Mouse (Mus musculus) hindbrain, embryonic 15.5 days (tissue): ENCODE measurements around the gene Clint1. TPM values are rescaled to one million over a fixed set of nuclear protein-coding genes. Genes with fewer than 3 reads are reported as not detected.
A peak's percentile ranks its signal among the peaks of the same experiment; 100 is the strongest.

Experiments
- ATAC-seq: fragments of 200-750 bp; cut with Nextera tagmentation; 2 replicates; pipeline ENCODE4 v1.8.0; 2017; ENCODE audit warnings: low read depth, moderate number of reproducible peaks, moderate TSS enrichment; ENCODE audit not compliant: low FRiP score
- H3K27ac ChIP-seq: fragments of 300-500 bp; sonication (generic); replicated peaks from 2 replicates; pipeline ENCODE4 v1.5.1; 2015; ENCODE audit warnings: mild to moderate bottlenecking, inconsistent platforms
- H3K27me3 ChIP-seq: fragments of 300-500 bp; sonication (generic); 2 replicates; pipeline ENCODE4 v1.6.1; 2015; ENCODE audit warnings: control low read depth, inconsistent platforms
- H3K36me3 ChIP-seq: fragments of 300-500 bp; sonication (generic); 2 replicates; pipeline ENCODE4 v1.6.1; 2015; ENCODE audit warnings: control low read depth, inconsistent platforms
- H3K4me1 ChIP-seq: fragments of 300-500 bp; sonication (generic); replicated peaks from 2 replicates; pipeline ENCODE4 v1.6.1; 2015; ENCODE audit warnings: control low read depth, inconsistent platforms
- H3K4me2 ChIP-seq: fragments of 300-500 bp; sonication (generic); 2 replicates; pipeline ENCODE4 v1.6.1; 2015; ENCODE audit warnings: moderate library complexity, mild to moderate bottlenecking, inconsistent platforms
- H3K4me3 ChIP-seq: fragments of 300-500 bp; sonication (generic); 2 replicates; pipeline ENCODE4 v1.5.1; 2015; ENCODE audit warnings: mild to moderate bottlenecking, inconsistent platforms
- H3K9ac ChIP-seq: fragments of 300-500 bp; sonication (generic); 2 replicates; pipeline ENCODE4 v1.6.1; 2015; ENCODE audit warnings: inconsistent platforms
- H3K9me3 ChIP-seq: fragments of 300-500 bp; sonication (generic); 2 replicates; pipeline ENCODE4 v1.6.1; 2016; ENCODE audit warnings: control low read depth, inconsistent platforms
- WGBS: fragments of 180-500 bp; shearing (Covaris S2); methylation state at CpG from one replicate; pipeline ENCODE4 v1.1.7; 2015; 5-methylcytosine and 5-hydroxymethylcytosine counted together
- polyA plus RNA-seq: library from polyadenylated mRNA; unstranded; fragments of >200 nt; fragmentation: Nextera tagmentation; extraction: Ambion mirVana; gene quantifications from 2 replicates; pipeline ENCODE4 v1.2.1, GENCODE M21; 2015

Clint1 gene
- polyA plus RNA-seq, 1 experiment from 2014 or later = 43.1 TPM

GRCm38 (mm10) chr11:45889981-45890380 lies 38.1 kb downstream of the Clint1 start:
- no peak overlapping the region for H3K27ac ChIP-seq
- H3K9ac ChIP-seq = no peak overlapping the region
- 98% methylated on average over 3 of the region's 3 CpGs for WGBS
- no peak overlapping the region for H3K4me2 ChIP-seq
- H3K9me3 ChIP-seq = no peaks in the 10 kb centered on the region
- ATAC-seq = no peak
- peaks cover 45% of the 10 kb centered on the region for H3K36me3 ChIP-seq
- peaks cover 3% of the 10 kb centered on the region; the same call in 1 of the 2 replicates for H3K4me1 ChIP-seq
- H3K4me3 ChIP-seq = no peak overlapping the region
- no peaks in the 10 kb centered on the region for H3K27me3 ChIP-seq

GRCm38 (mm10) chr11:45890423-45890822 lies 38.6 kb downstream of the Clint1 start:
- H3K36me3 ChIP-seq = peaks cover 49% of the 10 kb centered on the region
- ATAC-seq = no peak
- H3K9me3 ChIP-seq = no peaks in the 10 kb centered on the region
- no peak overlapping the region for H3K4me3 ChIP-seq
- no peak overlapping the region for H3K27ac ChIP-seq
- peaks cover 3% of the 10 kb centered on the region; the same call in 1 of the 2 replicates for H3K4me1 ChIP-seq
- H3K4me2 ChIP-seq = no peak overlapping the region
- H3K9ac ChIP-seq = no peak overlapping the region
- H3K27me3 ChIP-seq = no peaks in the 10 kb centered on the region
- 90% methylated on average over 20 of the region's 20 CpGs for WGBS

GRCm38 (mm10) chr11:45892861-45893360 lies 41.1 kb downstream of the Clint1 start:
- Histone ChIP-seq H3K27me3 (no peaks in the 10 kb centered on the region), H3K4me3 (no peak overlapping the region), H3K36me3 (peaks cover 59% of the 10 kb centered on the region)

GRCm38 (mm10) chr11:45897392-45897791 lies 45.5 kb downstream of the Clint1 start:
- Histone ChIP-seq H3K4me1 (peaks cover 4% of the 10 kb centered on the region), H3K36me3 (peaks cover 37% of the 10 kb centered on the region), H3K4me3 (no peak overlapping the region), H3K9ac (no peak overlapping the region), H3K4me2 (no peak overlapping the region), H3K27me3 (no peaks in the 10 kb centered on the region), H3K27ac (no peak overlapping the region), H3K9me3 (no peaks in the 10 kb centered on the region)
- WGBS = 80% methylated on average over 2 of the region's 2 CpGs
- no peak for ATAC-seq

More at GRCm38 (mm10) chr11:45892861-45893360, 41.1 kb downstream of the Clint1 start:
- no peak for ATAC-seq
- Histone ChIP-seq H3K27ac (no peak overlapping the region), H3K4me1 (no peaks in the 10 kb centered on the region), H3K4me2 (no peak overlapping the region), H3K9ac (no peak overlapping the region), H3K9me3 (no peaks in the 10 kb centered on the region)
- WGBS = 96% methylated on average over 5 of the region's 5 CpGs

GRCm38 (mm10) chr11:45900233-45901015 lies 48.6 kb downstream of the Clint1 start:
- H3K36me3 ChIP-seq = peaks cover 13% of the 10 kb centered on the region
- no peak overlapping the region for H3K9ac ChIP-seq
- no peak overlapping the region for H3K4me3 ChIP-seq
- H3K27me3 ChIP-seq = no peaks in the 10 kb centered on the region
- peaks cover 4% of the 10 kb centered on the region for H3K4me1 ChIP-seq
- 59% methylated on average over 11 of the region's 11 CpGs for WGBS
- H3K9me3 ChIP-seq = no peaks in the 10 kb centered on the region
- no peak overlapping the region for H3K27ac ChIP-seq
- H3K4me2 ChIP-seq = no peak overlapping the region
- ATAC-seq = no peak

- Histone ChIP-seq H3K9me3 (no peaks in the 10 kb centered on the region), H3K9ac (no peak overlapping the region), H3K27me3 (no peaks in the 10 kb centered on the region), H3K27ac (no peak overlapping the region), H3K4me1 (no peaks in the 10 kb centered on the region), H3K36me3 (peaks cover 39% of the 10 kb centered on the region), H3K4me3 (no peak overlapping the region), H3K4me2 (no peak overlapping the region)
- WGBS = 91% methylated on average over 8 of the region's 8 CpGs
- no peak for ATAC-seq
Measured at GRCm38 (mm10) chr11:45906109-45906786, 54.4 kb downstream of the Clint1 start.

GRCm38 (mm10) chr11:45907301-45907700 lies 55.5 kb downstream of the Clint1 start:
- Histone ChIP-seq H3K36me3 (peaks cover 45% of the 10 kb centered on the region), H3K9me3 (no peaks in the 10 kb centered on the region), H3K9ac (no peak overlapping the region), H3K4me2 (no peak overlapping the region), H3K4me1 (no peaks in the 10 kb centered on the region), H3K4me3 (no peak overlapping the region), H3K27ac (0 out of 2 replicates have a peak overlapping the region, but pooled peaks have one; percentile 25), H3K27me3 (no peaks in the 10 kb centered on the region)
- ATAC-seq = no peak
- 68% methylated on average over 5 of the region's 5 CpGs for WGBS

- no peak overlapping the region for H3K4me2 ChIP-seq
- H3K9me3 ChIP-seq = no peaks in the 10 kb centered on the region
- no peak overlapping the region for H3K27ac ChIP-seq
- peaks cover 45% of the 10 kb centered on the region for H3K36me3 ChIP-seq
- H3K27me3 ChIP-seq = no peaks in the 10 kb centered on the region
- WGBS = 96% methylated on average over 7 of the region's 7 CpGs
- no peak overlapping the region for H3K9ac ChIP-seq
- no peak for ATAC-seq
- H3K4me1 ChIP-seq = no peaks in the 10 kb centered on the region
- no peak overlapping the region for H3K4me3 ChIP-seq
Measured at GRCm38 (mm10) chr11:45908070-45908469, 56.2 kb downstream of the Clint1 start.

- no peak overlapping the region for H3K27ac ChIP-seq
- H3K9ac ChIP-seq = no peak overlapping the region
- H3K36me3 ChIP-seq = peaks cover 45% of the 10 kb centered on the region
- no peaks in the 10 kb centered on the region for H3K4me1 ChIP-seq
- H3K27me3 ChIP-seq = no peaks in the 10 kb centered on the region
- no peak for ATAC-seq
- 97% methylated on average over 7 of the region's 7 CpGs for WGBS
- no peak overlapping the region for H3K4me2 ChIP-seq
- no peaks in the 10 kb centered on the region for H3K9me3 ChIP-seq
- no peak overlapping the region for H3K4me3 ChIP-seq
Measured at GRCm38 (mm10) chr11:45908894-45909293, 57.0 kb downstream of the Clint1 start.

- Histone ChIP-seq H3K27ac (no peak overlapping the region), H3K9me3 (no peaks in the 10 kb centered on the region), H3K4me3 (no peak overlapping the region), H3K4me2 (no peak overlapping the region), H3K9ac (no peak overlapping the region), H3K36me3 (peaks cover 44% of the 10 kb centered on the region), H3K27me3 (no peaks in the 10 kb centered on the region), H3K4me1 (0 out of 2 replicates have a peak, but pooled peaks cover 2% of the 10 kb centered on the region)
- WGBS = 78% methylated on average over 5 of the region's 5 CpGs
- no peak for ATAC-seq
Measured at GRCm38 (mm10) chr11:45910701-45911100, 58.9 kb downstream of the Clint1 start.

- H3K9me3 ChIP-seq = no peaks in the 10 kb centered on the region
- H3K9ac ChIP-seq = no peak overlapping the region
- no peak overlapping the region for H3K27ac ChIP-seq
- H3K27me3 ChIP-seq = no peaks in the 10 kb centered on the region
- H3K4me3 ChIP-seq = no peak overlapping the region
- H3K4me1 ChIP-seq = peaks cover 6% of the 10 kb centered on the region; the same call in 1 of the 2 replicates
- no peak for ATAC-seq
- peaks cover 6% of the 10 kb centered on the region; the same call in 1 of the 2 replicates for H3K36me3 ChIP-seq
- no peak overlapping the region for H3K4me2 ChIP-seq
- WGBS = 92% methylated on average over 10 of the region's 10 CpGs
Measured at GRCm38 (mm10) chr11:45916196-45916595, 64.3 kb downstream of the Clint1 start.

GRCm38 (mm10) chr11:45918018-45918417 lies 66.2 kb downstream of the Clint1 start:
- WGBS = 93% methylated on average over 6 of the region's 6 CpGs
- H3K27me3 ChIP-seq = no peaks in the 10 kb centered on the region
- no peaks in the 10 kb centered on the region for H3K9me3 ChIP-seq
- H3K4me2 ChIP-seq = no peak overlapping the region
- H3K36me3 ChIP-seq = no peaks in the 10 kb centered on the region
- H3K4me3 ChIP-seq = no peak overlapping the region
- H3K4me1 ChIP-seq = peaks cover 17% of the 10 kb centered on the region
- ATAC-seq = no peak
- no peak overlapping the region for H3K27ac ChIP-seq
- no peak overlapping the region for H3K9ac ChIP-seq
